Mouse (Mus musculus) heart, adult 2 months (tissue): Measurements from ENCODE around the gene Prl4a1. TPM values are rescaled to one million over a fixed set of nuclear protein-coding genes. Genes with fewer than 3 reads are reported as not detected.
"Not testable (repeated sequence)": the region's sequence is repeated elsewhere in the genome, so short reads cannot be mapped to it uniquely, and the experiment has no call there.

Experiments used
- DNase-seq, 2 experiments: peaks; one replicate each; pipeline ENCODE4 v3.0.0; 2021
- H3K27ac ChIP-seq: fragments of 200-600 bp; 2 replicates; pipeline ENCODE4 v1.8.1; 2022
- H3K27me3 ChIP-seq: fragments of 200-500 bp; 2 replicates; pipeline ENCODE4 v1.6.1; 2012; ENCODE audit warnings: mild to moderate bottlenecking, low read length, inconsistent platforms, mixed read lengths; ENCODE audit not compliant: control insufficient read depth, insufficient read depth
- H3K36me3 ChIP-seq: fragments of 200-500 bp; 2 replicates; pipeline ENCODE4 v1.6.1; 2012; ENCODE audit warnings: low read length, inconsistent platforms; ENCODE audit not compliant: control insufficient read depth, insufficient read depth
- H3K4me1 ChIP-seq: fragments of 200-500 bp; 2 replicates; pipeline ENCODE4 v1.6.1; 2011; ENCODE audit warnings: low read length; ENCODE audit not compliant: control insufficient read depth, insufficient read depth
- H3K4me3 ChIP-seq: fragments of 200-600 bp; 2 replicates; pipeline ENCODE4 v1.8.1; 2022
- H3K79me2 ChIP-seq: fragments of 200-500 bp; replicated peaks from 2 replicates; pipeline ENCODE4 v1.6.1; 2012; ENCODE audit warnings: mild to moderate bottlenecking, inconsistent platforms, low read length, moderate library complexity, mixed read lengths; ENCODE audit not compliant: control insufficient read depth, insufficient read depth
- H3K9ac ChIP-seq: fragments of 200-500 bp; 2 replicates; pipeline ENCODE4 v1.6.1; 2012; ENCODE audit warnings: low read depth, mild to moderate bottlenecking, control low read depth, inconsistent platforms, low read length, mixed read lengths
- CTCF ChIP-seq: fragments of 200-600 bp; IDR thresholded peaks from 2 replicates; pipeline ENCODE4 v1.8.1; 2022; ENCODE audit warnings: antibody characterized with exemption, mild to moderate bottlenecking, moderate library complexity
- EP300 ChIP-seq: fragments of 200-500 bp; IDR thresholded peaks from 2 replicates; pipeline ENCODE4 v1.6.1; 2011; ENCODE audit warnings: low read depth, low read length, control low read depth; ENCODE audit not compliant: insufficient read depth
- POLR2A ChIP-seq: fragments of 200-500 bp; IDR thresholded peaks from 2 replicates; pipeline ENCODE4 v1.6.1; 2011; ENCODE audit warnings: mild to moderate bottlenecking, low read depth, low read length, control low read depth; ENCODE audit not compliant: insufficient read depth
- WGBS: fragments of 180-500 bp; shearing (Covaris S2); methylation state at CpG from one replicate; pipeline ENCODE4 v1.1.7; 2018; 5-methylcytosine and 5-hydroxymethylcytosine counted together
- intact Hi-C: fragments of 180-260 bp; cut with DNase I; formaldehyde crosslinking; loops from one replicate; pipeline ENCODE4 v1.15.1; 2025
- long read RNA-seq: library from polyadenylated mRNA; stranded (forward); transcript quantifications from one replicate; pipeline ENCODE4 v2.0.0, GENCODE M21; 2021
- polyA plus RNA-seq: library from polyadenylated mRNA; depleted of rRNA; stranded (reverse); fragments of >200 nt; gene quantifications from 2 replicates; pipeline ENCODE4 v1.2.3, GENCODE M21; 2012; rRNA removed
- total RNA-seq, 2 experiments: library from RNA; stranded (reverse); gene quantifications; 2 replicates each; pipeline ENCODE4 v1.2.3; 2021

Prl4a1 gene
- total RNA-seq (not detected), polyA plus RNA-seq (not detected in 2 replicates)
- long read RNA-seq: 0 reads

DNA sequence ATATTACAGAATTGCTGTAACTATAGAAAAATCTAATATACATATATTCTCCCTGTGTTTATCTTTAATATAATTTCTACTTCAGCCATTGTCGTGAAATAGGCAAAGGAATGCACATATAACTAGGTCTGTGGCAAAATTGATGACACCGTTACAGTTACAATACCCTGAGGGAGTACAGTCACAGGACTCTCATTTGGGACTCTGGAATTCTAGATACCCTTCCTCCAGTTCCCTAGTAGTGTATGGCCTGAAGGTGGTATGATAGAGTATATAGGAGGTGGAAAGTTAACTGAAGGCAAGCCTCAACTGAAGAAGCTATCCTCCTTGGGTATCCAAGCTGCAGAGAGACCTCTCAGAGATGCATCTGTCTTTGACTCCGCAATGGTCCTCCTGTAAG lies at the start of gene Prl4a1:
Prl4a1 (plus strand) TSS at position 301 of the 400 bp plus-strand sequence.
- no peaks in the 10 kb centered on the region for H3K79me2 ChIP-seq
- no peak for TF ChIP-seq EP300
- TF ChIP-seq POLR2A: no peak
- no peak for TF ChIP-seq CTCF
- no peak within 1 kb of the TSS for H3K27ac ChIP-seq
- H3K27me3 ChIP-seq: no peaks in the 10 kb centered on the region
- no peak within 1 kb of the TSS for H3K4me3 ChIP-seq
- no peak within 1 kb of the TSS for H3K9ac ChIP-seq
- 91% methylated on average over 3 of the region's 3 CpGs for WGBS
- no peaks in the 10 kb centered on the region for H3K36me3 ChIP-seq
- DNase-seq: no peak
- H3K4me1 ChIP-seq: no peaks in the 10 kb centered on the region
- intact Hi-C loops: no loop called here

DNA sequence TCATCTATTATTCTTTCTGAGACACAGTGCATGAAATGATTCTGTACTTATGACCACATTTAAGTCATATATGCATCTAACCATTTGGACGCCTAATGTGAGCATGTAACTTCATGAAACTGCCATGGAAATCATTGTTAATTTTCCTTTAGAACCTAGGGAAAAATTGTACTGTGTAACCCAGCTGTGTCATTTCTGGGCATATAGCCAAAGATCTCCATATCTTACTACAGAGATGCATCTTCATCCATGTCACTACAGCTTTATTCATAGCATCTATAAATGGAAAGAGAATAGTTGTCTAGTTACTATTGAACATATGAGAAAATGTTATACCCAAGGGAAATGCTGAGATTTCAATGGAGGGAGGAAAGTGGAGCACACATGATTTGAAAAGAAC lies 43.1 kb upstream of the Prl4a1 start:
- no peaks in the 10 kb centered on the region for H3K79me2 ChIP-seq
- no peak for TF ChIP-seq EP300
- TF ChIP-seq CTCF: no peak
- no peak for TF ChIP-seq POLR2A
- no peak overlapping the region for H3K27ac ChIP-seq
- no peak overlapping the region for H3K9ac ChIP-seq
- no peak for DNase-seq
- H3K36me3 ChIP-seq: no peaks in the 10 kb centered on the region
- intact Hi-C loops: no loop called here
- WGBS: 66% methylated on average over 1 of the region's 1 CpGs
- H3K4me3 ChIP-seq: no peak overlapping the region
- no peaks in the 10 kb centered on the region for H3K4me1 ChIP-seq
- no peaks in the 10 kb centered on the region for H3K27me3 ChIP-seq

DNA sequence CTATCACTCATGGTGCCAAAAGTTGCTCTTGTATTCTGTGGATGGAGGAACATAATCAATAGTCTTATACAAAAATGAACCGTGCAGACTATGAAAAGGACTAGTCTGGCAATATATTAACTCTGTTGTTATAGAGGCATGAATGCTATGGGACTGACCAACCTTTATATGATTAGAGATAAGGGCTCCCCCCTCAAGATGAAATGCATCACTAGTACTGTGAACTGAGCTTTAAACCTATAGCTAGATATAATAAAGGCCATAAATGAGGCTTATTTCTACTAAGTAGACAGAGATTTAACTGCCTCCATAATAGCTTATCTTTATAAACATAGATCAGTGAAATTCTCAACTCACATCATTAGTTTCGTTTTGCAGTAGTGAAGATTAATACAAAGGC lies 41.7 kb upstream of the Prl4a1 start:
- H3K27ac ChIP-seq, H3K4me3 ChIP-seq, H3K9ac ChIP-seq, DNase-seq, H3K27me3 ChIP-seq, H3K79me2 ChIP-seq, intact Hi-C loops, H3K4me1 ChIP-seq, H3K36me3 ChIP-seq: not testable (repeated sequence)
- WGBS: 71% methylated on average over 2 of the region's 2 CpGs

- H3K4me1 ChIP-seq: no peaks in the 10 kb centered on the region
Observed at GRCm38 (mm10) chr13:27977646-27978045, 38.4 kb upstream of the Prl4a1 start.

GRCm38 (mm10) chr13:27996557-27996956 lies 19.5 kb upstream of the Prl4a1 start:
- H3K4me1 ChIP-seq, H3K9ac ChIP-seq, H3K4me3 ChIP-seq, DNase-seq, H3K27me3 ChIP-seq, intact Hi-C loops, H3K79me2 ChIP-seq, H3K27ac ChIP-seq, H3K36me3 ChIP-seq: not testable (repeated sequence)
- 61% methylated on average over 3 of the region's 3 CpGs for WGBS

More at GRCm38 (mm10) chr13:27977646-27978045, 38.4 kb upstream of the Prl4a1 start:
- 92% methylated on average over 2 of the region's 2 CpGs for WGBS
- Histone ChIP-seq H3K4me3 (no peak overlapping the region), H3K27me3 (no peaks in the 10 kb centered on the region), H3K36me3 (no peaks in the 10 kb centered on the region), H3K9ac (no peak overlapping the region), H3K79me2 (no peaks in the 10 kb centered on the region), H3K27ac (no peak overlapping the region)
- intact Hi-C loops: no loop called here
- TF ChIP-seq POLR2A: no peak
- TF ChIP-seq CTCF: no peak
- no peak for TF ChIP-seq EP300
- no peak for DNase-seq

- H3K27ac ChIP-seq: no peak overlapping the region
- TF ChIP-seq CTCF (no peak), POLR2A (no peak), EP300 (no peak)
- H3K36me3 ChIP-seq: no peaks in the 10 kb centered on the region
- H3K9ac ChIP-seq: no peak overlapping the region
- H3K4me3 ChIP-seq: no peak overlapping the region
- H3K79me2 ChIP-seq: no peaks in the 10 kb centered on the region
- no peak for DNase-seq
- intact Hi-C loops: no loop called here
- no peaks in the 10 kb centered on the region for H3K27me3 ChIP-seq
- H3K4me1 ChIP-seq: no peaks in the 10 kb centered on the region
Observed at GRCm38 (mm10) chr13:28029330-28029729, 13.3 kb downstream of the Prl4a1 start.

- no peak overlapping the region for H3K9ac ChIP-seq
- WGBS: 88% methylated on average over 3 of the region's 3 CpGs
- intact Hi-C loops: no loop called here
- H3K36me3 ChIP-seq: no peaks in the 10 kb centered on the region
- no peak overlapping the region for H3K27ac ChIP-seq
- H3K4me3 ChIP-seq: no peak overlapping the region
- TF ChIP-seq CTCF (no peak), EP300 (no peak), POLR2A (no peak)
- no peaks in the 10 kb centered on the region for H3K4me1 ChIP-seq
- no peaks in the 10 kb centered on the region for H3K27me3 ChIP-seq
- no peak for DNase-seq
- H3K79me2 ChIP-seq: no peaks in the 10 kb centered on the region
Observed at GRCm38 (mm10) chr13:28069315-28069714, 53.3 kb downstream of the Prl4a1 start.

Other genes with a start within 250 kb of the Prl4a1 start
- not detected for gene Prl7c1, start 235.4 kb upstream of the Prl4a1 start, total RNA-seq
- gene Prl7c1, start 235.4 kb upstream of the Prl4a1 start, polyA plus RNA-seq: not detected in 2 replicates
- not detected for gene Prl2a1, start 214.6 kb upstream of the Prl4a1 start, total RNA-seq
- gene Prl2a1, start 214.6 kb upstream of the Prl4a1 start, polyA plus RNA-seq: not detected in 2 replicates
- gene Prl2c1, start 166.9 kb upstream of the Prl4a1 start, total RNA-seq: not detected
- gene Prl2c1, start 166.9 kb upstream of the Prl4a1 start, polyA plus RNA-seq: not detected in 2 replicates
- not detected for gene Prl5a1, start 126.3 kb downstream of the Prl4a1 start, total RNA-seq
- gene Prl5a1, start 126.3 kb downstream of the Prl4a1 start, polyA plus RNA-seq: not detected in 2 replicates
- gene Gm11361, start 241.3 kb downstream of the Prl4a1 start, total RNA-seq: 10 to 100 TPM; 61.3 to 74.1 TPM
- gene Gm11361, start 241.3 kb downstream of the Prl4a1 start, polyA plus RNA-seq: 0.57 and 1.1 TPM in 2 replicates